Mouse (Mus musculus): ENCODE data around the gene Top2a. TPM values are rescaled to one million over a fixed set of nuclear protein-coding genes. Genes with fewer than 3 reads are reported as not detected.

Gene Top2a
- polyA plus RNA-seq, 1 experiment from 2014 or later: 179 TPM

DNA sequence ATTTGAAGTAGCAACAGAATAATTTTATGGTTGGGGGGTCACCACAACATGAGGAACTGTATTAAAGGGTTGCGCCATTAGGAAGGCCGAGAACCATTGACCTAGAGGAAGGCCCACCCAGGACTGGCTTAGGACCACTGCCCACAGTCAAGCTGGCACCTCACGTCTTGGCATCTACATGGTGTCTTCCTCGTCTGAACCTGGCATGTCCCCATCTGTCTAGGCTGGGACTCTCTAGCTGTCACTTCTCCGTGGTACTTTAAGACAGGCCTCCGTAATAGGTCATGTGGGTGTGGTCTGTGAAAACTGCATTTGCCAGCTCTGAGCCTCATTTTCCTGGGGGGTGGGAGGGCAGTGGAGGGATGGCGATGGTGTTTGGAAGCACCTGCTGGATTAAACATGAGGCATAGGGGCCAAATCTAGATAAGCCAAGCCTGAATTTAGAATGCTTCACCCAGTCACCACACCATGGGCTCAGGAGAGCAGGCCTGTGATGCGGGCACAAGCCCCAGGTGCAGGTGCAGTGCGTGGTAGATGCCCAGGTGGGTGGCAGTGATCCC is 51.1 kb downstream of the Top2a start:
- Histone ChIP-seq H3K4me3 (ENCODE audit: low read length) (no peak overlapping the region), H3K27me3 (ENCODE audit: control insufficient read depth, insufficient read depth, low read length) (no peaks in the 10 kb centered on the region), H3K27ac (ENCODE audit: low read length) (no peak overlapping the region), H3K36me3 (ENCODE audit: control insufficient read depth, insufficient read depth) (peaks cover 53% of the 10 kb centered on the region), H3K4me2 (ENCODE audit: low read depth, low read length) (no peak overlapping the region), H3K4me1 (ENCODE audit: control insufficient read depth, insufficient read depth, low read length) (peaks cover 37% of the 10 kb centered on the region), H3K9me3 (replicated peaks; ENCODE audit: control insufficient read depth, low read length) (no peaks in the 10 kb centered on the region), H3K9ac (ENCODE audit: low read length) (no peak overlapping the region)
- 85% methylated on average over 9 of the region's 9 CpGs for WGBS
- ATAC-seq (replicated peaks; ENCODE audit: extremely low read depth, insufficient read depth, low FRiP score): no peak

DNA sequence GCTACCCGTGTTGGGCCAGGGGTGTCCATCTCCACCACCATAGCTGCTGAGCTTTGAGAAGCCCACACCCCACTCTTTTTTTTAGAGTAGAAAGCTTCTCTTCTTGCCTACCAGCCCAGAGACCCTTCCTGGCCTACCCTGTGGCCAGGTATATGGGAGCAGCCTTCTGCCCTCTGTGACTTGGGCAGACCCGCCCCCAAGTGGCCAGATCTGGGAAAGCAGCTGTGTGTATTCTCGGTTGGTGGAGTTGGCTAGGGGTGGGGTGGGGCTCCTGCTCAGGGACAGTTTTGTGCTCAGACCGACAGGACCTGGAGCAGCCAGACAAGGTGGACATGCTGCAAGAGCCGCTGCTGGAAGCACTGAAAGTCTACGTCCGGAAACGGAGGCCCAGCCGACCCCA is 51.8 kb downstream of the Top2a start:
- Histone ChIP-seq H3K9me3 (replicated peaks; ENCODE audit: control insufficient read depth, low read length) (no peaks in the 10 kb centered on the region), H3K4me1 (ENCODE audit: control insufficient read depth, insufficient read depth, low read length) (peaks cover 42% of the 10 kb centered on the region), H3K27me3 (ENCODE audit: control insufficient read depth, insufficient read depth, low read length) (no peaks in the 10 kb centered on the region), H3K4me2 (ENCODE audit: low read depth, low read length) (no peak overlapping the region), H3K27ac (ENCODE audit: low read length) (no peak overlapping the region; the same call in 1 of the 2 replicates), H3K9ac (ENCODE audit: low read length) (no peak overlapping the region), H3K36me3 (ENCODE audit: control insufficient read depth, insufficient read depth) (peaks cover 58% of the 10 kb centered on the region), H3K4me3 (ENCODE audit: low read length) (no peak overlapping the region)
- 0 out of 2 replicates have a peak, but pooled peaks have one; percentile 28 for ATAC-seq (replicated peaks; ENCODE audit: extremely low read depth, insufficient read depth, low FRiP score)
- 49% methylated on average over 9 of the region's 9 CpGs for WGBS

DNA sequence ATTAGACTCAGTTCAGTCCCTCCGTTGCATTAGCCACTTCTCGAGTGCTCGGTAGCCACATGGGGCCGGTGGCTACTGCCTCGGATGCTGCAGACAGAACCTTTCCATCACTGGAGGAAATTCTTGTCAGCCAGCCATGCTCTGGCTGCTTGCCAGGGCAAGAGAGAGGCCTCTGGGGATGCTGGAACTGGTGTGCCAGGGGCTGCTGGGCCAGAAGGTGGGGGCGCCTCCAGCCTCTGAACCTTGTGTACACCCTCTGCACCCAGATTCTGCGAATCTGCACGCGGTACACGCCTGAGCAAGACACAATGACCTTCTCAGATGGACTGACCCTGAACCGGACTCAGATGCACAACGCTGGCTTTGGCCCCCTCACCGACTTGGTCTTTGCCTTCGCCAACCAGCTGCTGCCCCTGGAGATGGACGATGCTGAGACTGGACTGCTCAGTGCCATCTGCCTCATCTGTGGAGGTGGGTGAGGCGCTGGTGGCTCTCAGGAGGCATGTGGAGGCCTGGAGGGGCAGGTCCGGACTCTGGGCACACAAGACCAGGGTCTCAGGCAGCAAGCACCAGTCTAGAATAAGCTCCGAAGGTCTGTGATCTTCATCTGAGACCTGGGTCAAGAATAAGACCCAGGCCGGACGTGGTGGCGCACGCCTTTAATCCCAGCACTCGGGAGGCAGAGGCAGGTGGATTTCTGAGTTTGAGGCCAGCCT is 52.5 kb downstream of the Top2a start:
- peaks cover 50% of the 10 kb centered on the region for H3K4me1 ChIP-seq (ENCODE audit: control insufficient read depth, insufficient read depth, low read length)
- H3K9ac ChIP-seq (ENCODE audit: low read length): no peak overlapping the region
- ATAC-seq (replicated peaks; ENCODE audit: extremely low read depth, insufficient read depth, low FRiP score): 0 out of 2 replicates have a peak, but pooled peaks have one; percentile 15
- H3K9me3 ChIP-seq (replicated peaks; ENCODE audit: control insufficient read depth, low read length): no peaks in the 10 kb centered on the region
- H3K27ac ChIP-seq (ENCODE audit: low read length): peak overlapping the region; percentile 40; the same call in 1 of the 2 replicates
- H3K4me3 ChIP-seq (ENCODE audit: low read length): no peak overlapping the region
- H3K4me2 ChIP-seq (ENCODE audit: low read depth, low read length): no peak overlapping the region
- WGBS: 66% methylated on average over 23 of the region's 23 CpGs
- peaks cover 63% of the 10 kb centered on the region for H3K36me3 ChIP-seq (ENCODE audit: control insufficient read depth, insufficient read depth)
- no peaks in the 10 kb centered on the region for H3K27me3 ChIP-seq (ENCODE audit: control insufficient read depth, insufficient read depth, low read length)

DNA sequence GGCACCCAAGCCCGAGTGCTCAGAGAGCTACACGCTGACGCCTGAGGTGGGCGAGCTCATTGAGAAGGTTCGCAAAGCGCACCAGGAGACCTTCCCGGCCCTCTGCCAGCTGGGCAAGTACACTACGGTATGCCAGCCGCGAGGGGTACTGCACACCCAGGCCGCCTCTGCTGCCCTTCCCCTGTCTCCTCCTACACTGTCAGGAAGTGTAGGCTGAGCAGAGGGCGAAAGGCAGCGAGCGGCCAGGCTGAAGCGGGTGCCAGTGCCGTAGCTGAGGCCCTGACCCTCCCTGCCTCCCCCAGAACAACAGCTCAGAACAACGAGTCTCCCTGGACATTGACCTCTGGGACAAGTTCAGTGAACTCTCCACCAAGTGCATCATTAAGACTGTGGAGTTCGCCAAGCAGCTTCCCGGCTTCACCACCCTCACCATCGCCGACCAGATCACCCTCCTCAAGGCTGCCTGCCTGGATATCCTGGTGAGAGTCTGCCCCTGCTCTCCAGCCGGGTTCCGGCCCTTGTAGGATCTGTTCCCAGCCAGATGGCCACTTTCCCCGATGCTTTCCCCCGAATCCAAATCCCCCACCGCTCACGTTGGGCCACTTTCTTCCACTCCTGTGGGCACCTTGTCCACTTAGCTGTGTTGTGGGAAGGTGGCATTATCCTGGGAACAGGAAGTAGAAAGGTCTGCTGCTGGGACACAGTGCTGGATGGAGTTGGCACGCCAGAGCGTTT is 53.6 kb downstream of the Top2a start:
- Histone ChIP-seq H3K27ac (ENCODE audit: low read length) (peak overlapping the region; percentile 29; the same call in 1 of the 2 replicates), H3K36me3 (ENCODE audit: control insufficient read depth, insufficient read depth) (peaks cover 64% of the 10 kb centered on the region), H3K4me2 (ENCODE audit: low read depth, low read length) (no peak overlapping the region), H3K27me3 (ENCODE audit: control insufficient read depth, insufficient read depth, low read length) (no peaks in the 10 kb centered on the region), H3K4me1 (ENCODE audit: control insufficient read depth, insufficient read depth, low read length) (peaks cover 61% of the 10 kb centered on the region), H3K9ac (ENCODE audit: low read length) (peak overlapping the region; percentile 12; the same call in 1 of the 2 replicates), H3K4me3 (ENCODE audit: low read length) (no peak overlapping the region), H3K9me3 (replicated peaks; ENCODE audit: control insufficient read depth, low read length) (no peaks in the 10 kb centered on the region)
- ATAC-seq (replicated peaks; ENCODE audit: extremely low read depth, insufficient read depth, low FRiP score): no peak
- 72% methylated on average over 29 of the region's 29 CpGs for WGBS

DNA sequence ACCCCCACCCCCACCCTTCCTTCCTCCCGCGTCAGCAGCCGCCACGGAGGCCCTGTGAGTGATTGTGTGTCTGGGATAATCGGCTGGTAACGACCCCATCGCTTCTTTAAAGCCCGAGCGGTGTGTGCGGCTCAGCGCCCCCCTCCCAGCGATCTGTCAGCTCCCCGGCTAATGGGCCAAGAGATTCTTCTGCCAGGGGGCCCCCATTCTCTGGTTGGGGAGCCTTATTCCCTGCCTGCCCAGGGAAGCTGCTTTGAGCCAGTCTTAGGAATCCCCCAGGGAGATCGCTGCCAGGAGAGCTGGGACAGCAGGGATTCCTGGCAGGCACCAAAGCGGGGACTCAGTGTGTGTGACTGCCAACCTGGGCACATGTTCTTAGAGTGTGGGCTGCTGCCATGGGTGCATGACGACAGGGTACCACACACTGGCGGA is 54.5 kb downstream of the Top2a start:
- H3K4me1 ChIP-seq (ENCODE audit: control insufficient read depth, insufficient read depth, low read length): peaks cover 68% of the 10 kb centered on the region
- no peak for ATAC-seq (replicated peaks; ENCODE audit: extremely low read depth, insufficient read depth, low FRiP score)
- no peaks in the 10 kb centered on the region for H3K27me3 ChIP-seq (ENCODE audit: control insufficient read depth, insufficient read depth, low read length)
- H3K27ac ChIP-seq (ENCODE audit: low read length): no peak overlapping the region; the same call in 1 of the 2 replicates
- no peak overlapping the region for H3K4me2 ChIP-seq (ENCODE audit: low read depth, low read length)
- 0 out of 2 replicates have a peak overlapping the region, but pooled peaks have one; percentile 24 for H3K9ac ChIP-seq (ENCODE audit: low read length)
- H3K4me3 ChIP-seq (ENCODE audit: low read length): no peak overlapping the region
- peaks cover 58% of the 10 kb centered on the region for H3K36me3 ChIP-seq (ENCODE audit: control insufficient read depth, insufficient read depth)
- WGBS: 50% methylated on average over 15 of the region's 17 CpGs
- no peaks in the 10 kb centered on the region for H3K9me3 ChIP-seq (replicated peaks; ENCODE audit: control insufficient read depth, low read length)

DNA sequence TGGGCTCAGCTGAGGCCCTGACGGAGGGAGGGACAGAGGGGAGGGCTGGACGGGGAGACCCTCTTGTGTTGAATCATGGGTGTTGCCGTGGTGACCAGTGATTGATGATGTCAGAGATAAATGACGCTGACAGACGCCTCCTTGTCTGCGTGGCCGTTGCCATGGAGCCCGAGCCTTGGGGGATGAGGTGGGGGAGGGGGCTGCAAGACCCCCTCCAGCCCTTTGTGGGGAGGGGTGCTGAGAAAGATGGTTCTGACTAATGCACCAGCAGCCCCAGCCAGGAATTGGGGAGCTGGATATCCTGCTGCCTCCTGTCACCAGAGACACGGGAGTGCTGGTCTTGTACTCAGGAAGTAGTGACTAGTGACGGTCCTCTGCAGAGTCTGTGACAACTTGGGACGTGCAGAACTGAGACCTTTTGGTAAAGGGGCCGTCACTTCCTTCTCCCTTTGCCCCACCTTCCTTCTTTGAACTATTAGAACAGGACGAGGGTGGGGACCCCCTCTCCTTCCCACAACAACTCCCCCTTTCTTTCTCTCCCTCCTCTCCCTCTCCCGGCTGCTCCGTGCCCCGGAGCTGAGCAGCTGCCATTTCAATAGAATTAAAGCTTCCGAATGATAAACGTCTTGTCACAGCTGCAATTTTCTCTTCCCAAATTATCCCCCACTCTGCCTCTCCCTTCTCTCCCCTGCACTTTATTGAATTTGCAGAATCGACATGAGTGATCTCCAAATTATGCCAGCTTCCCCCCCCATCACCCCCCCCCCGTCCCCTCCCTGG is 55.1 kb downstream of the Top2a start:
- Histone ChIP-seq H3K4me3 (ENCODE audit: low read length) (no peak overlapping the region), H3K36me3 (ENCODE audit: control insufficient read depth, insufficient read depth) (peaks cover 54% of the 10 kb centered on the region), H3K4me2 (ENCODE audit: low read depth, low read length) (0 out of 2 replicates have a peak overlapping the region, but pooled peaks have one; percentile 16), H3K27ac (ENCODE audit: low read length) (peak overlapping the region; percentile 58), H3K4me1 (ENCODE audit: control insufficient read depth, insufficient read depth, low read length) (peaks cover 74% of the 10 kb centered on the region), H3K9me3 (replicated peaks; ENCODE audit: control insufficient read depth, low read length) (no peaks in the 10 kb centered on the region), H3K9ac (ENCODE audit: low read length) (0 out of 2 replicates have a peak overlapping the region, but pooled peaks have one; percentile 32), H3K27me3 (ENCODE audit: control insufficient read depth, insufficient read depth, low read length) (no peaks in the 10 kb centered on the region)
- ATAC-seq (replicated peaks; ENCODE audit: extremely low read depth, insufficient read depth, low FRiP score): no peak
- WGBS: 28% methylated on average over 20 of the region's 20 CpGs

DNA sequence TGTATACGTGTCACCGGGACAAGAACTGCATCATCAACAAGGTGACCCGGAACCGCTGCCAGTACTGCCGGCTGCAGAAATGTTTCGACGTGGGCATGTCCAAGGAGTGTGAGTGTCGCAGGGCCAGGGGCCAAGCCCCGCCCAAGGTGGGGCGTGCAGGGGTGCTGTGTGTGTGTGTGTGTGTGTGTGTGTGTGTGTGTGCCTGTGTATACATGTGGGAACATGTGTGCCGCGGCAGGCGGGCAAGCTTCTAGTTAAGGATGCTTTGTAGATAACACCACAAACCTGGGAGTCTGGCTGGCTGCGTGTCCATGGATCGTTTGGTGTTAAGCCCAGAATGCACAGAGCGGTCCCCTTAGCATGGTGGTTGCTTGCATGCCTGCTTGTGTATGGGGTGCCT is 55.9 kb downstream of the Top2a start:
- Histone ChIP-seq H3K36me3 (ENCODE audit: control insufficient read depth, insufficient read depth) (peaks cover 50% of the 10 kb centered on the region), H3K4me1 (ENCODE audit: control insufficient read depth, insufficient read depth, low read length) (peaks cover 82% of the 10 kb centered on the region), H3K27me3 (ENCODE audit: control insufficient read depth, insufficient read depth, low read length) (no peaks in the 10 kb centered on the region), H3K9me3 (replicated peaks; ENCODE audit: control insufficient read depth, low read length) (no peaks in the 10 kb centered on the region), H3K9ac (ENCODE audit: low read length) (no peak overlapping the region), H3K4me3 (ENCODE audit: low read length) (no peak overlapping the region), H3K4me2 (ENCODE audit: low read depth, low read length) (no peak overlapping the region), H3K27ac (ENCODE audit: low read length) (peak overlapping the region; percentile 58)
- 58% methylated on average over 15 of the region's 16 CpGs for WGBS
- no peak for ATAC-seq (replicated peaks; ENCODE audit: extremely low read depth, insufficient read depth, low FRiP score)

DNA sequence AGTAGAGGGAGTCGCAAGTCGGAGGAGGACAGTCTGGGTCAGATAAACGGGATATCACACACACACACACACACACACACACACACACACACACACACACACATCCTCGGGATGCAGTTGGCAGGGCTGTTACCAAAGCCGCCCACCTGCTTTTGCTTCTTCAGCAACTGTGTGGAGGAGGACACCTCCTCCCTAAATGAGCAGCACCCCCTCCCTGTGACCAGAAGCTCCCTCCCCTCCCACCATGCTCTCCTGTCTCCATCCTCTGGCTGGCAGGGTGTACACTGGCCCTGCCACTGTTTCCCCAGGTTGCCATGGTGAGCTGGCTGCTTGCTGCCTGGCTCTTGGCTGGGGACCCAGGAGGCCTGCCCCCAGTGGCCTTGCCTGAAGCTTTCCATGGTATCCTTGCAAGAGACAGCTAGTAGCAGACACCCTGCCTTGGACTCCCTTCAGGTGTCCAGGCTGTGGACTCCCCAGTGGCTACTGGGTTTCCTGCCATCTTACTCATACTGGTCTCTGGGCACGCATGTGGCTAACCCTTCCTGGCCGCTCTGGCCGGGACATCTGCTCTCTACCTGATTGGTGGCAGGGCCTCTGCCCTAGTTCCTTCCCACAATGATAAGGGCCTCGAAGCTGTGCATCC is 57.4 kb downstream of the Top2a start:
- Histone ChIP-seq H3K9me3 (replicated peaks; ENCODE audit: control insufficient read depth, low read length) (no peaks in the 10 kb centered on the region), H3K4me3 (ENCODE audit: low read length) (no peak overlapping the region), H3K4me1 (ENCODE audit: control insufficient read depth, insufficient read depth, low read length) (peaks cover 94% of the 10 kb centered on the region), H3K9ac (ENCODE audit: low read length) (peak overlapping the region; percentile 84; the same call in 1 of the 2 replicates), H3K4me2 (ENCODE audit: low read depth, low read length) (no peak overlapping the region), H3K36me3 (ENCODE audit: control insufficient read depth, insufficient read depth) (peaks cover 36% of the 10 kb centered on the region), H3K27me3 (ENCODE audit: control insufficient read depth, insufficient read depth, low read length) (no peaks in the 10 kb centered on the region), H3K27ac (ENCODE audit: low read length) (peak overlapping the region; percentile 41)
- ATAC-seq (replicated peaks; ENCODE audit: extremely low read depth, insufficient read depth, low FRiP score): no peak; the same call in 1 of the 2 replicates
- WGBS: 41% methylated on average over 9 of the region's 9 CpGs

All from heart, embryonic 16.5 days (tissue).